12 mouse cellular contexts compared by ENCODE assay signal in genomic region chr3:63893677-63894076, GRCm38 (mm10). TPM values are rescaled to one million over a fixed set of nuclear protein-coding genes. Genes with fewer than 3 reads are reported as not detected.
DNase-seq lines count a peak whose midpoint lies in the region; ATAC-seq and TF ChIP-seq lines count a peak whose summit lies in the region.
"Had no signal": no experiment of that assay in that cellular context is flagged by ENCODE, and none has a peak within 500 bp of the region (broad histone marks: within the 10 kb centered on the region; RNA-seq: fewer than 3 reads in every experiment).

No protein-coding gene starts in this region.

- ATAC-seq in stomach, postnatal 0 days (ENCODE audit: low FRiP score, low TSS enrichment) = peak; percentile 92
- ATAC-seq: midbrain, embryonic 15.5 days had no signal

- H3K36me3 ChIP-seq in stomach, postnatal 0 days (ENCODE audit: control insufficient read depth, insufficient read depth, low read length) = no peaks in the 10 kb centered on the region
- H3K36me3 ChIP-seq: embryonic facial prominence, embryonic 15.5 days; limb, embryonic 12.5 days; midbrain, embryonic 15.5 days had no signal

- no peaks in the 10 kb centered on the region for H3K4me1 ChIP-seq in stomach, postnatal 0 days (replicated peaks; ENCODE audit: control insufficient read depth, insufficient read depth)
- H3K4me1 ChIP-seq: embryonic facial prominence, embryonic 15.5 days had no signal

- 50% methylated on average over 7 of the region's 7 CpGs for WGBS in stomach, postnatal 0 days

- peak overlapping the region; percentile 15 for H3K4me2 ChIP-seq in stomach, postnatal 0 days (replicated peaks; ENCODE audit: low read depth)
- H3K4me2 ChIP-seq: embryonic facial prominence, embryonic 15.5 days; limb, embryonic 12.5 days; midbrain, embryonic 15.5 days had no signal

- H3K9me3 ChIP-seq in stomach, postnatal 0 days (ENCODE audit: control insufficient read depth, low read length) = no peaks in the 10 kb centered on the region
- H3K9me3 ChIP-seq: embryonic facial prominence, embryonic 15.5 days; midbrain, embryonic 15.5 days had no signal

- H3K27me3 ChIP-seq in stomach, postnatal 0 days (ENCODE audit: control insufficient read depth, insufficient read depth, low read length) = no peaks in the 10 kb centered on the region
- H3K27me3 ChIP-seq: embryonic facial prominence, embryonic 15.5 days; limb, embryonic 12.5 days; midbrain, embryonic 15.5 days had no signal

- TF ChIP-seq CTCF in stomach, postnatal 0 days (IDR thresholded peaks at IDR 0.05; ENCODE audit: low read depth) = no peak

- H3K27ac ChIP-seq in stomach, postnatal 0 days (replicated peaks) = peak overlapping the region; percentile 70
- H3K27ac ChIP-seq: embryonic facial prominence, embryonic 15.5 days; limb, embryonic 12.5 days; midbrain, embryonic 15.5 days had no signal

- DNase-seq in testis, postnatal 14 days (ENCODE audit: low spot score) = peak; percentile 6
- DNase-seq in testis, postnatal 10 days (ENCODE audit: low spot score) = no peak
- DNase-seq in induced T-regulatory cell, adult 2 months (ENCODE audit: low read depth) = peak; percentile 12
- peak; percentile 57 for DNase-seq in kidney, postnatal 14 days
- peak; percentile 47 for DNase-seq in stomach, postnatal 0 days (ENCODE audit: low spot score)
- DNase-seq in layer of hippocampus, postnatal 36 days = no peak
- DNase-seq in spleen, postnatal 10 days (ENCODE audit: low spot score in 2 of 2) = no peak
- DNase-seq: adrenal gland, adult 8-10 months; cerebellum, adult 18-20 months had no signal

- TF ChIP-seq EP300 in stomach, postnatal 0 days (optimal IDR thresholded peaks at IDR 0.05) = no peak

- H3K9ac ChIP-seq in stomach, postnatal 0 days (ENCODE audit: low read length) = 0 out of 2 replicates have a peak overlapping the region, but pooled peaks have one; percentile 28
- H3K9ac ChIP-seq: embryonic facial prominence, embryonic 15.5 days; limb, embryonic 12.5 days; midbrain, embryonic 15.5 days had no signal

- peak overlapping the region; percentile 31 for H3K4me3 ChIP-seq in stomach, postnatal 0 days (ENCODE audit: low read depth, low read length)
- H3K4me3 ChIP-seq: embryonic facial prominence, embryonic 15.5 days; limb, embryonic 12.5 days; midbrain, embryonic 15.5 days had no signal

RNA-seq across cellular contexts. Expression of gene Plch1, which starts 5.6 kb away (rescaled TPM):
- polyA plus RNA-seq in stomach, postnatal 0 days (2015; fragmentation: Nextera tagmentation; extraction: Ambion mirVana) = 1.7 TPM in 2 replicates
- total RNA-seq in layer of hippocampus, postnatal 36 days (2021) = 1 to 10 TPM; 4.7 to 6.2 TPM

RNA-seq across cellular contexts. Expression of gene E130311K13Rik, which starts 35.6 kb away (rescaled TPM):
- polyA plus RNA-seq in stomach, postnatal 0 days (2015; fragmentation: Nextera tagmentation; extraction: Ambion mirVana) = 6.3 and 6.9 TPM in 2 replicates
- 10 to 100 TPM; 12.5 to 13.4 TPM for total RNA-seq in layer of hippocampus, postnatal 36 days (2021)

Comparison
In these comparisons a context has a peak if more than half of its experiments do, and no peak if none do; other contexts are left out.
1. DNase-seq: peak in testis, postnatal 14 days (single experiment), induced T-regulatory cell, adult 2 months (single experiment), kidney, postnatal 14 days (single experiment) and stomach, postnatal 0 days (single experiment); none in testis, postnatal 10 days (single experiment), layer of hippocampus, postnatal 36 days (0 of 2) and spleen, postnatal 10 days (0 of 2).